Mouse (Mus musculus): ENCODE measurements around the gene Apobec2.
"Not testable (repeated sequence)": the region's sequence is repeated elsewhere in the genome, so short reads cannot be mapped to it uniquely, and the experiment has no call there.

Gene Apobec2

DNA sequence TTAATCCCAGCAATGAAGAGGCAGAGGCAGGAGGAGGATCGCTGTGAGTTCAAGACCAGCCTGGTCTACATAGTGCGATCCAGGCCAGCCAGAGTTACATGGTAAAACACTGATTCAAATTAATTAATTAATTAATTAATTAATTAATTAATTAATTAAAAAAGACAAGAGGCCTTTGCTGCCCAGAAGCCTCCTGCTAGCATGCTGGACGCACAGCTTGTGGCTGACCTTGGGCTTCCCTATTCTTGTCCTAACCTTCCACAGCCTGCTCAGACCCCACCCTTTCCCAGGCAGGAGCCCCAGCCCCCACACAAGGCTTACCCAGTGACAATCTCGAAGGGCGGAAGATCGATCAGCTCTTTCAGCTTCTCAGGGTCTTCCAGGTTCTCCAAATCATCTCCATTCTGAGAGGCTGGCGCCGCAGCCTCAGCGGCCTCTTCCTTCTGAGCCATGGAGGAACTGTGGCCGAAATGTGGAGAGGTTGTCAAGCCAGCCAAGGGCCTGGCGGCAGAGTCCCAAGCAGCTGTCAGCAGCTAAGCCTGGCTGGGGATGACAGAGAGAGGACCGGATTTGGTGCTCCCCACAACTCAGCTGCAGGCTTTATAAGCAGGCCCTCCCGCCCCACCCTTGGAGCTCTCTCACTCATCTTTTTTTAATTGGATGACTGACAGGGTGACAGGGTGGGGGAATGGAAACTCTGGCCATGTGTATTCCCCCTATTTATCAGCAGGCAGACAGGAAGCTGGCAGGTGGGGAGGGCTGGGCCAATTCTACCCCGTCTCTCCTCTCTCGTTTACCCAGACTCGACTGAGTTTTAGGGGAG, at the start of gene Apobec2:
Apobec2 (minus strand) TSS at position 773 of the 823 bp plus-strand sequence.
- peak in 1 of 2 experiments; percentile 42 for DNase-seq

DNA sequence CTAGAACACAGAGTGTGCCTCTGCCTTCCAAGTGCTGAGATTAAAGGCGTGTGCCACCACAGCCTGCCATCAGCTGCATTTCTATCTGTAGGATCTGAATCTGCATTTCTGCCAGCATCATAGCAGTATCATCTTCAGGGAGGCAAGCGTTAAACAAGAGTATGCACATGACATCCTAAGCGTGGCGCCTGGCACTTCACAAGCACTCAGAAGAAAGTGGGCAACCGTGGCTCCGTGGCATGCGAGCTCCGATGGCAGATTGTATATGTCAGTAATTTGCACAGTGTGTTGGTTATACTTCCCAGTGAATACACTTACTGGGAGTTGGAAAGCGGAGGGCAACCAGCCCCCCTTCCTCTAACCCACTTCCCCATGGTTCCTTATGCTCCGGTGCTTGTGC, 47.2 kb upstream of the Apobec2 start:
- no peak for DNase-seq

DNA sequence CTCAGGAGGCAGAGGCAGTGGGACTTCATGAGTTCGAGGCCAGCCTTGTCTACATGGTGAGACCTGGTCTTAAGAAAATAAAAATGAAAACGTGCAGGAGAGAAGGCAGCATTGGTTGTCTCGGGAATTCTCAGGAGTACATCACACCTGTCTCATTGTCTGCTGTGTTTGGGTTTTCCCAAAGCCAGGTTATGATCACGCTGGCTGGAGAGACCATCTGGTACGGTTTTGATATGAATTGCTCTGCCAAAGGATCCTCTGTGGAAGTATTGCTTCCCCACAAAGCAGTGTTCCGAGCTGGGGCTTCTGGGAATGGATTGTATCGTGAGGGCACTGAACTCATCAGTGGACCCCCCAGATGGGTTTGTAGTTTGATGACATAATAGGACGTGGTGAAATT, 42.7 kb upstream of the Apobec2 start:
- DNase-seq = no peak

DNA sequence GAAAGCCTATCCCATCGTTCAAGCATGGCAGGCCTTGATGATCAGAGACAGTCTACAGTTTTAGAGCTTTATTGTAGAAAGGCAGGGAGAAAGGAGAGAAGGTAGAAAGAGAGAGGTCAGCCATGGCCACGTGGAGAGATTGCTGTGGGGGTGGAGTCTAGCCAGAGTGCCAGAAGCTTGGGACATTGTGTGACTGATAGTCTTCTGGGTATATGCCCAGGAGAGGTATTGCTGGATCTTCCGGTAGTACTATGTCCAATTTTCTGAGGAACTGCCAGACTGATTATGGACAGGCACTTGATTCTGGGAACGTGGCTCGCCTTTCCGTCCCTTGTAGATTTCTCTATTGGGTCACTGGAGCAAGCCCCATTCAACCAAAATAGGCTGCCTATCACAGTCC, 41.6 kb upstream of the Apobec2 start:
- DNase-seq = not testable (repeated sequence)

DNA sequence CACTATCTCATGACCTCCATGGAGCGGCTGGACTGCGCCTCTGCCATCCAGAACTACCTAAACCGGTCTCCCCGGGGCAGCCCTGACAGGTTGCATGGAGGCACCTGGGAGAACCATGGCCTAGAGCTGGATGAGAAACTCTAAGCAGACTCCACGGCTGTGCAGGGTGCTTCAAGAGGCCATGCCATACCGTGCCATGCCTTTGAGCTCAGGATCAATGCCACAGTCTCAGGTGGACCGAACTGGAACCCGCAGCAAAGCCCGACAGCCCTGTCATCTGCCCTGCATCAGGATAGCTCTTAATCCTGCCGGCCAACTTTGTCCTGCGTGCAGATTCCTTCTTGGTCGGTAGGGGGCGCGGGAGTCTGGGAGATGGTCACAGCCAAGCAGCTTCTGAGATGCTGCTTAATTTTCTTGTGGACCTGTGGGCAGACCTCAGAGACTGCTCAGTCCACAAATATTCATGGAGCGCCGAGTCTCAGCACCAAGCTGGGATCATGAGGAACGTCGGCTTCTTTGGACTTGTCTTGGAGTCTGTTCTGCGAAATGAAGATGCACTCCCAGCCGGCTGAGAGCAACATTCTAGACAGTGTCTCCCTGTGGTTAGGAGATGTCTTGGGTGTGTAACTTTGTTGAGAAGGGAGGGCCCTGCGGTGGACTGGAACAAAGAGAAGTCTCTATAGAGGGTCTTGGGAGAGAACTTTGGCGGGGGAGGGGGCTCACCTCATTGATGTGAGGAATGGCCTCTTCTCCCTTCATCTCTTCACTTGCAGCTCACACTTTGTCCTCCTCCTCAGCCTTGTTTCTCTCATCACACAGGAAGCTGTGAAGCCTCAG, 34.9 kb upstream of the Apobec2 start:
- peak; percentile 73 to 88 for DNase-seq

DNA sequence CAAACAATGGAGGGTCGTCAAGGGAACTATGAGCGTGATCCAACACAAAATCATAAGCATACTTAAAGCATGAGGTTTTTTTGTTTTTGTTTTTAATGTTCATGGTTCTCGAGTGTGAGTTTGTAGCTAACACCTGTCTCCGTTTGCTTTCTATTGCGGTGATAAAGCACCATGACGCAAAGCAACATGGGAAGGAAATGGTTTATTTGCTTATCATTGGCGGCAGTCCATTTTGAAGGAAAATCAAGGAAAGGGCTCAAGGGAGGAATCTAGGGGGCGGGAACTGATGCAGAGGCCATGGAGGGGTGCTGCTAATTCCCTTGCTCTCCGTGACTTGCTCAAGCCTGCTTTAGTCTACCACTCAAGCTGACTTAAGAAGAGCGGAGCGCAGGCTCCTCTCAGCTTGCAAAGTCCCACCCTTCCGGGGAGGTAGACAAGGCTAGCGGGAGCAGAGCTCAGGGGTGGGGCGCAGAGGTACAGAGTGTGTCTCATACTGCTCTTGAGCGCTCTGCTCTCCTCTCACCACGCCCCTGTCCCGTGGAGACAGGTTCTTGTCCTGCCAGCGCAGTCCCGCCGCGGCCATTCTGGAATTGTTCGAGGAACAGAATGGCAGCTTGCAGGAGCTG, 34.2 kb upstream of the Apobec2 start:
- peak in 1 of 2 experiments; percentile 29 for DNase-seq

DNA sequence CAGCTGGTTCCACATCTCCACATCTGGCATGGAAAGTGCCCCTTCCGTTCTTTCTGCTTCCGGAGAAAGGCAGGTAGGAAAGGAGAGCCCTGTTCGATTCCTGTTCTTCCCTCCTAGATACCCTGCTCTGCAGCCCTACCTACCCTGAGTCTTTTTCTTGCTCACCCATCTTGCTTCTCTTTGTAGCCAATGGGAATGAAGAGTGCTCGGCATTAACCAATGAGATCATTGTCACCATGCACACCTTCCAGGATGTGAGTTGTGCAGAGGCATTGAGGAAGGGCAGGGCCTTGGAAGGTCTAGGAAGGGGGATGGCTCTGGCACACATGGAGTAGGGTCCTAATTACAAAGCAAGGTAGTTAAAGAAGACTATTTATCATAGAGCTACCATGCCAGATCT, 30.7 kb upstream of the Apobec2 start:
- DNase-seq = no peak

DNA sequence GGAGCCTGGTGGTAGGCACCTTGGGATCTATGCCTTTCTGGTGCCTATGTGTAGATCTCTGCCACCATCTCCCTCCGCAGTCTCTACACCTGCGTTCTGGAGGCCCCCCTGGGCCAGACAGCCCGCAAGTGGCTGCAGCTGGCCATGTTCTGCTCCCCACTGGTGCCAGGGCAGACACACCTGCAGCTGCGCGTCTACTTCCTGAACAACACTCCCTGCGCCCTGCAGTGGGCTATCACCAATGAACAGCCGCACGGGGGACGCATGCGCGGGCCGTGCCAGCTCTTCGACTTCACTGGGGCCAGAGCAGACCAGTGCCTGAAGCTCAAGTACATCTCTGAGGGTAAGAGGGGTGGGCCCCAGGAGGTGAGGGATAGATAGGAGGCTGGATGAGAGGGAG, 29.4 kb upstream of the Apobec2 start:
- no peak for DNase-seq

DNA sequence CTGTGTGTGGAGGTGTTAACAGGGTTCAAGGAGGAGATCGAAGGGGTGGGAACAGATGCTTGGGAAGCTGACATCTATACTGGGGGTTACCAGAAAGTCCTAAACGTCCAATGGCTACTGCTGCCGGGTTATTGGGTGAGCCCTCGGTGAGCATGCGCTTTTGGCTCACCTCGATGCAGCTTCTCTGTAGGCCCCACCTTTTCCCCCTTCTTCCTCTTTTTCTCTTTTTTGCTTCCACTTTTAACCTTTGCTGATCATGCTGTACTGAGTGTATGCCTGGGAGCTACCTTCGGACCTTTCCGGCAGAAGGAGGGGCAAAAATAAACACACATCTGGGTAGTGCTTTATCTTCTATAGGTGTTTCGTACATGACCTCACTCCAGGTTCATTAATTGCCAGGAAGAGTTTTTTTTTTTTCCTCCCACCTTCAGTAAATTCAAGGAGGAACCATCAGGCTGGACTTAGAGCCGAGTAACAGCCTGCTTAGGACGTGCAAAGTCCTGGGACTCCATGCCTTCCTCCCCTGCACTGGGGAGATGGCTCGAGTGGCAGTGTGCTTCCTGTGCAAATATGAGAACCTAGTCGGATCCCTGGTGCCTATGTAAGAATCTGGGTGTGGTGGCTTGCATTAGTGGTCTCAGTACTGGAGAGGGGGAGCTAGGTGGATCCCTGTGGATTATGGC, 25.4 kb upstream of the Apobec2 start:
- DNase-seq = no peak

DNA sequence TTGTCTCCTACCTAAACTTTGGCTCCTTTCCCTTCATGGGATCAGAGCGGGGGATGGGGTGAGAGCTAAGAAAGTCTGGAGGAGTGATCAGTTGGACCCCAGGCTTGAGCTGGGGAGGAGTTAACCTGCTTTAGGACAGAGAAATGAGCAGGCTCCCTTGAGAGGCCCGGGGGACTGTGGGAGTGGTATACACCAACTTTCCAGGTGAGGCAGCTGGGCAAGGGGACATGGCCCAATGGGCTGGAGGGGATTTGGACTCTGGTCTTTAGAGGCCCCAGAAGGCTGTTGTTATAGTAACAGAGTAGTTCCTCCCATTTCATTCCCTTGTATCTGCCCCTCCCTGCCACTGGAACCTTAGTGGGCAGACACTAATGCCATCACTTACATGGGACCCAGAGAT, 23.2 kb upstream of the Apobec2 start:
- DNase-seq = no peak

DNA sequence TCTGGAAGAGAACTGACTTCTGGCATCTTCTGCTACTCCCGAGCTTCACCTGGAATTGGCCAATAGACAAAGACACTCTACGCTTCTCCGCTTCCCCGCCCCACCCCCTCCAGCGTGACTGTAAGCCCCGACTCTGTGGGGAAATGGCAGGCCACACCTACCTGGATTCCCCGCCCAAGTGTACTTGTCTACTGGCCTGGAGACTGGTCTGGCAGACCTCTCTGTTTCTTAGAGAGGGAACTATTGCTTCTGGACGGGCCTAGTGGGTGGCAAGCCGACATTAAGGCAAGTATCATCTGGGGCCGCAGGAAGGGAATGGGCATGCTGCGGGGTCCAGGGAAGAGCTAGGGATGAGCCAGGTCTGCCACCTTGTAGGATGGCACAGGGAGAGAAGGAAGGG, 22.0 kb upstream of the Apobec2 start, which contains the start of gene Unc5cl:
Unc5cl (plus strand) TSS at position 214 of the 400 bp plus-strand sequence.
- peak; percentile 25 to 49 for DNase-seq

DNA sequence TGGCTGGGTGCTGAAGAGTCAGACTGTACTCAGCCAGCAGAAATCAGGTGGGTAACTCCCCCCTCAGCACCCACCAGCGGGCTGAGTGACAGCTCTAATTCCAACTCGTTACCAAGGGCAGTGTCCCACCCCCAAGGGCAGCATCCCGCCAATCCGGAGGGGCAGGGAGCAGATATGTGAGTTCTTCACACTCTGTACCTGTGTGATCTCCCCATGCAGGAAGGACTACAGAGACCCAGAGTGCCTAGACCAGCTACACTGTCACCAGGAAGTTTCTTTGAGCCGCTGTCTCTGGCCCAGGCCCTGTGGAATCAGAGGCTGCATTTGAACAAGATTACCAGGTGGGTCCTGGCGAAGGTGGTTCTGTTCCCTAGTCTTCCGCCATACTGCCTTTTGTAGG, 21.5 kb upstream of the Apobec2 start:
- DNase-seq = no peak

DNA sequence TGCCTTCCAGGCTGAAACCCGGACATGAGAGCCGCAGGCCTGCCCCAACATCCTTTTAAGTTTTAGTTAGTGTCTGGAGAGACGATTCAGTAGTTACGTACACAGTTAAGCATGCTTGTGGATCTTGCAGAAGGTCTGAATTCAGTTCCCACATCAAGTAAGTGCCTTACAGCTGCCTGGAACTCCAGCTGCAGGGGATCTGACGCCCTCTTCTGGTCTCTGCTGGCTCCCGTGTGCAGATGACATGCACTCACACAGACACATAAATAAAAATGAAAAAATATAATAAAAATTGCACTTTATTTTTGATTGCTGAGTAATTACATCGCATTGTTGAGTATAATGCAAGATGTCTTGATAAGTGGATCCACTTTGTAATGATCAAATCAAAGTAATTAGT, 20.8 kb upstream of the Apobec2 start:
- DNase-seq = no peak

DNA sequence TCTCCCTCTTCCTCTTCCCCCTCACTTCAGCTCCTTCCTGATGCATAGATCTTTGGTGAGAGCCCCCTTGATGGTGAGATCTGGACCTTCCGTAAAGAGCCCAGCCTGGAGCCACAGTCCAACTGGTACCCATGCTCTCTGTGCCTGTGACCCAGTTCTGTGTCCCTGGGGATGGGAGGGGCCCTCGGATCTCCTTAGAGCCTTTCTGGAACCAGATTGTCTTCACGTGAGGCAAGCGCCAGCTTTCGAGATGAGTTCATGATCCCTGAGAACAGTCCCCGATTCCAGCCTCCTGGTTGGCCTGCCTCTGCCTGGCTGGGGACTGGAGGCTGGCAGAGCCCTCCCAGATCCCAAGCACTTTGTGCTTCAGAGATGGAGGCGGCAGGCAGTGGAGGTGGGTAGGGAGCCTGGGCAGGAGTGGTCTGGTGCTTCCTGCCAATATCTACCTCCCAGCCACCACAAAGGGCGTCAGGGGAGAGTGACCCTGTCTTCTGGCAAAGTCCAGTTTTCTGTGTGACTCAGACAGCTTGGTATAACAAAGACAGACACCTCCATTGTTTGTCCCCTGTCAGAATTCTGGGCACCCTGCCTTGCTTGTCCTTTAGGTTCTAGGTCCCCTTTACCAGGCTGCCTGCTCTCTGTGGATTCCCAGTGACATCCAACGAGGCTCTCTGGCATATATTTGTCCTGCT, 19.2 kb upstream of the Apobec2 start:
- no peak for DNase-seq

DNA sequence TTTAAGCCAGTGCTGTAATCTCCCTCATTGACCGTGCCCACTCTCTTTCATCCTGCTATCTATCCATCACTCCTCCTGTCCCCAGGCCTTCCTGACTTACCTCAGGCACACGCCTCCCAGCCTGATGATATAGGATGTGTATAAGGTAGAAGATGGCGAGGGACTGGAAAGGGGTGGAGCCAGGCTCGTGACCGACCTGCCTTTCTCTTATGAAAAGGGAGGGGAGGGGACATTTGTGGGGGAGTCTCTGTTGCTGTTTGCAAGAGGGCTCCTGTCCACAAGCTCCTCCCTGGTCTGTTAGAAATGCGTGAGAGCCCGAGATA, 18.6 kb upstream of the Apobec2 start, which contains the start of gene Tspo2:
Tspo2 (minus strand) TSS at position 170 of the 323 bp plus-strand sequence.
- no peak for DNase-seq

DNA sequence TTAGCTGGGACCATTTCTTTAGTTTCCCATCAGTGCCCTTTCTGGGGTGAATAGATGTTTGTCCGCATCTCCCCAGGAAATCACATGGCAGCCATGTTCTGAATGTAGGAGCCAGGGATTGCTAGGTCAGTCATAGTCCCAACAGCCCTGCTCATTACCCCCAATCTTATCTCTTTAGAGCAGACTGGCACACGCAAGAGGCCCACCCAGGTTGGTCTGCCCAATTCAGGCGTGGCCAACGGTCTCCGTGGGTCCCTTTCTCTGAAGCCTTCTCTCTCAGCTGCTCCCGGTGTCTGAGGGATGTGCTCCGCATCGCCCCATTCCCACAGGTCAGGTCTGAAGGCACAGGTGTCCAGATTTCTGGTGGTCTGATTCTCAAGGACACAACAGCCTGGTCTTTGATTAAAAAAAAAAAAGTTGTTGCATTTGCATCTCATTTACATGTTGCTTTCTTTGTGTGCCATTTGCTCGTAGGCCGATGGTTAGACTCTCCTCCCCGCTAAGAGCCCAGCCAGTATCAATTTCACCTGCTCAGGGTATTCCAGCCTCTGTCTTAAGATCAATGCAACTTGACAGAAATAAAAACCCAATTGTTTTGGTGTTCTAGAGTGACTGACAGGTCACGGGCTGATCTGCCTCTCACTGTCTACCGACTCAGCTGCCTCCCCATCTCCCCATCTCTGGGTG, 18.1 kb upstream of the Apobec2 start:
- DNase-seq = no peak

DNA sequence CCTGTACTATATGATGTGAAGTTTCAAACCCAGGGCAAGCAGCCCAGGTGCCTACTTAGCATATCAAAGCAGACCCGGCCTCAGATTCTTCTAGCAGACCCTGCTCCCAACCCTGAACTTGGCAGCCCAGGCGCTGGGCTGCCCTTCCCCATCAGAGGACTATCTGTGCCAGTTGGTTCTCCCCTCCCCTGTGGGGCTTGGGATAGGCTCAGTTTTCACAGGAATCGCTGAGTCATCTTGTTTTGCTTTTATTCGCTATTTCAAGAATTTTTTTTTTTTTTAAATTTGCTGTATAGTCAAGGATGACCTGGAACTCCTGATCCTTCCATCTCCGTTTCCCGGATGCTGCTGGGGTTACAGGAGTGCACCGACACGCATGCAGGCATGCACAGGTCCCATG, 14.9 kb upstream of the Apobec2 start:
- DNase-seq = no peak

DNA sequence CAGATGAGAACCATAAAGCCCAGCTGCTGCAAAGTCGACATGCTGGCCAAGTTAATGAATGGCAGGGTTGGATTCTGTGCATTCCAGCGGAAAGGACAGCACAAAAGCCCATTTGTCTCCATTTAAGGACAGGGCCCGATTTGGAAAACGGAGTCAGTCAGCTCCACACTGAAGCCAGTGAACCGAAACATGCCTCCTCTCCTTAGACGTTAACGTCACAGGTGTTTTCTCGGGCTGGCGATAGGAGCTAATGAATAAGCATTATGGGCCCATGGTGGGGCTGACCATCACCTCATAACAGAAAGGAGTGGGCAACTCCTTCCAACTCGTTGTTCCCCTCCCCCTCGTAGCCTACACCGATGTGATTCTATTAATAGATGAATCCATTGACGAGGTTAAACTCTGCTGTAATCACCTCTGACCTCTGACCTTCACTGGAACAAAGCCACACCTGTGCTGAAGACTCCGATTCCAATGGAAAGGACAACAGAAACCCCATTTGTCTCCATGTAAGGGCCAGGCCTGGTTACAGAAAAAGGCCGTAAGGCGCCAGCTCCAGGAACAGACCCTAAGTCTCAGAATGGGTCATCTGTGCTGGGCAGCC, 10.9 kb upstream of the Apobec2 start:
- no peak for DNase-seq

DNA sequence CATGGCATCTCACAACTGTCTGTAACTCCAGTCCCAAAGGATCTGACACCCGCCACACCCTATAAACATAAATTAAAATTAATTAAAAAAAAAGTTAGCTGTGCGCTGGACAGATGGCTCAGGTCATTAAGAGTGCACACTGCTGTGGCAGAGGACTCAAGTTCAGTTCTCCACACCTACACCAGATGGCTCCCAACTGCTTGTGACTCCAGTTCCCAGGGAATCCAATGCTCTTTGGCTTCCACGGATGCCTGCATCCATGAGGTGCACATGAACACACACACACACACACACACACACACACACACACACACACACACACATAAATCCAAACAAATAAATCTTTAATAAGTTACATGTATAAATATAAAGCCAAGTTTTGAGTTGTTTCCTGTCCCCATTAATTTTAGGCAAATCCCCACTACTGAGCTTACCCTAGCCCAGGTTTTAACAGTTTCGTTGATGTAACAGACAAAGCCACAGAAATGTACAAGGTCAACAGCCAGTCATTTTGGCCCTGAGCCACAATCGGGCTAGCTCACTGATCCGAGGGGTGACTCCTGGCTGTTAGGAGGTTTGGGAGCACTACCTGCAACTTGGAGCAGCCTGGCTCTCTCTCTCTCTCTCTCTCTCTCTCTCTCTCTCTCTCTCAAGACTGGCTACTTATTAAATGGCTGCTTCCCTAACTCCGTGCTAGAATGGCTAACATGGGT, 10.2 kb upstream of the Apobec2 start:
- no peak for DNase-seq

DNA sequence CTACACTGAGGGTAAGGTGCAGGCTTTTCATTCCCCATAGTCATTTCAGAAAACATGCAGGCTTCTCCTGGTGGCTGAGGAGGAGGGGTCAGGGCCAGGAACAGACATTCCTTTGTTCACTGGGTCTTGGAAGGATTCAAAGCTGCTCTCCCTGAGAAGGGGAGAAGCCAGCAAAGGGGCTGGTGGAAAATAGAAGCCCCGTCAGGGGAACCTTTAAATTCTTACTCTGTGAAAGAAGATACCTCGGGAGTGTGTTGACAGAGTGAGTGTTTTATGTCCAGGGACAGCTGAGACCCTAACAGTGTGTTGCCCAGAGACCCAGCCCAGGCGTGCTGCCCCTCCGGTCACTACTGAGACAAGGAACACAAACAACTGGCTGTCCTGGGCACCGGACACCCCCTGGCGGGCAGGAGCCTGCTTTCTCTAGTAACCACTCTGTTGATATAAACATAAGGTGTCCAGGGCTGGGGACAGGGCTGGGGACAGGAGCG, 4.7 kb upstream of the Apobec2 start:
- no peak for DNase-seq
